Mouse (Mus musculus) MEL (cell line): ENCODE data around the gene Samd14. TPM values are rescaled to one million over a fixed set of nuclear protein-coding genes. Genes with fewer than 3 reads are reported as not detected.
A peak's percentile ranks its signal among the peaks of the same experiment; 100 is the strongest.

Experiments
- DNase-seq: peaks from one replicate; pipeline ENCODE4 v3.0.0; 2011; ENCODE audit warnings: low read depth, low spot score
- H3K27ac ChIP-seq: 2 replicates; pipeline ENCODE4 v1.5.1; 2012; ENCODE audit warnings: low read depth, mild to moderate bottlenecking, control low read depth, low read length, moderate library complexity; ENCODE audit not compliant: control insufficient read depth
- H3K27me3 ChIP-seq, 2 experiments: fragments of 150-350 bp in 1 of 2; sonication (generic) in 1 of 2; 2 replicates each; pipeline ENCODE4 v1.6.1; 2012; ENCODE audit warnings: low read length in 2 of 2, mild to moderate bottlenecking in 2 of 2, improper control_type of control experiment in 1 of 2, moderate library complexity in 1 of 2; ENCODE audit not compliant: insufficient read depth in 2 of 2, control insufficient read depth in 1 of 2
- H3K36me3 ChIP-seq, 2 experiments: 2 replicates each; pipeline ENCODE4 v1.6.1; 2012 to 2014; ENCODE audit warnings: low read length in 2 of 2, improper control_type of control experiment in 1 of 2, inconsistent platforms in 1 of 2, mild to moderate bottlenecking in 1 of 2; ENCODE audit not compliant: insufficient read depth in 2 of 2, control insufficient read depth in 1 of 2
- H3K4me1 ChIP-seq, 2 experiments: fragments of 150-350 bp in 1 of 2; sonication (generic) in 1 of 2; 2 replicates each; pipeline ENCODE4 v1.6.1; 2012; ENCODE audit warnings: low read length in 2 of 2, improper control_type of control experiment in 1 of 2, mild to moderate bottlenecking in 1 of 2; ENCODE audit not compliant: insufficient read depth in 2 of 2, control insufficient read depth in 1 of 2
- H3K4me3 ChIP-seq, 2 experiments: fragments of 150-350 bp in 1 of 2; sonication (generic) in 1 of 2; 2 replicates each; pipeline ENCODE4 v1.5.1; 2012; ENCODE audit warnings: low read depth in 2 of 2, low read length in 2 of 2, mild to moderate bottlenecking in 2 of 2, moderate library complexity in 2 of 2, control low read depth in 1 of 2, improper control_type of control experiment in 1 of 2; ENCODE audit not compliant: control insufficient read depth in 1 of 2, insufficient read depth in 1 of 2
- H3K79me2 ChIP-seq: 2 replicates; pipeline ENCODE4 v1.6.1; 2012; ENCODE audit warnings: mild to moderate bottlenecking, low read length, moderate library complexity; ENCODE audit not compliant: control insufficient read depth, poor library complexity, insufficient read depth
- H3K9ac ChIP-seq: 2 replicates; pipeline ENCODE4 v1.6.1; 2012; ENCODE audit warnings: low read depth, mild to moderate bottlenecking, control low read depth, low read length, moderate library complexity; ENCODE audit not compliant: control insufficient read depth, poor library complexity, severe bottlenecking
- H3K9me3 ChIP-seq: fragments of 150-350 bp; sonication (generic); replicated peaks from 2 replicates; pipeline ENCODE4 v1.6.1; 2012; ENCODE audit warnings: mild to moderate bottlenecking, low read length, improper control_type of control experiment, moderate library complexity; ENCODE audit not compliant: insufficient read depth
- CTCF ChIP-seq, 3 experiments: IDR thresholded peaks in 2 of 3; conservative IDR thresholded peaks in 1 of 3; 2 replicates each; pipeline ENCODE4 v1.5.1; 2011 to 2012; ENCODE audit warnings: low read length in 3 of 3, low read depth in 2 of 3, mild to moderate bottlenecking in 2 of 3, improper control_type of control experiment in 1 of 3, inconsistent platforms in 1 of 3, mixed read lengths in 1 of 3, moderate library complexity in 1 of 3; ENCODE audit not compliant: control insufficient read depth in 1 of 3, insufficient read depth in 1 of 3, poor library complexity in 1 of 3, severe bottlenecking in 1 of 3
- E2F4 ChIP-seq: IDR thresholded peaks from 2 replicates; pipeline ENCODE4 v1.6.1; 2011; ENCODE audit warnings: low read depth, low read length, improper control_type of control experiment, borderline replicate concordance
- ELF1 ChIP-seq: IDR thresholded peaks from 2 replicates; pipeline ENCODE4 v1.6.1; 2014; ENCODE audit warnings: low read depth, mild to moderate bottlenecking, inconsistent platforms, low read length, improper control_type of control experiment, moderate library complexity
- EP300 ChIP-seq, 2 experiments: IDR thresholded peaks; 2 replicates each; pipeline ENCODE4 v1.6.1; 2011; ENCODE audit warnings: improper control_type of control experiment in 2 of 2, low read length in 2 of 2, low read depth in 1 of 2, mild to moderate bottlenecking in 1 of 2
- ETS1 ChIP-seq: IDR thresholded peaks from 2 replicates; pipeline ENCODE4 v1.6.1; 2012; ENCODE audit warnings: low read depth, mild to moderate bottlenecking, inconsistent platforms, low read length, improper control_type of control experiment, moderate library complexity
- HCFC1 ChIP-seq: IDR thresholded peaks from 2 replicates; pipeline ENCODE4 v1.6.1; 2012; ENCODE audit warnings: low read depth, mild to moderate bottlenecking, inconsistent platforms, low read length, improper control_type of control experiment, moderate library complexity
- MAFK ChIP-seq: IDR thresholded peaks from 2 replicates; pipeline ENCODE4 v1.6.1; 2011; ENCODE audit warnings: low read depth, mild to moderate bottlenecking, low read length, improper control_type of control experiment, borderline replicate concordance
- MAZ ChIP-seq: IDR thresholded peaks from 2 replicates; pipeline ENCODE4 v1.6.1; 2012; ENCODE audit warnings: low read depth, mild to moderate bottlenecking, inconsistent platforms, low read length, improper control_type of control experiment
- MXI1 ChIP-seq: IDR thresholded peaks from 2 replicates; pipeline ENCODE4 v1.6.1; 2011; ENCODE audit warnings: mild to moderate bottlenecking, low read depth, low read length, improper control_type of control experiment
- MYB ChIP-seq: IDR thresholded peaks from 2 replicates; pipeline ENCODE4 v1.6.1; 2011; ENCODE audit warnings: mild to moderate bottlenecking, low read depth, low read length, improper control_type of control experiment
- NELFE ChIP-seq: IDR thresholded peaks from 2 replicates; pipeline ENCODE4 v1.6.1; 2011; ENCODE audit warnings: low read depth, low read length, improper control_type of control experiment
- POLR2A ChIP-seq, 2 experiments: IDR thresholded peaks; 2 replicates each; pipeline ENCODE4 v1.6.1; 2011 to 2012; ENCODE audit warnings: low read length in 2 of 2, mild to moderate bottlenecking in 2 of 2, control low read depth in 1 of 2, improper control_type of control experiment in 1 of 2, low read depth in 1 of 2, moderate library complexity in 1 of 2; ENCODE audit not compliant: control insufficient read depth in 1 of 2, insufficient read depth in 1 of 2, poor library complexity in 1 of 2
- POLR2AphosphoS2 ChIP-seq: IDR thresholded peaks from 2 replicates; pipeline ENCODE4 v1.6.1; 2011; ENCODE audit warnings: low read length, improper control_type of control experiment
- POLR2AphosphoS5 ChIP-seq: IDR thresholded peaks from 2 replicates; pipeline ENCODE4 v1.6.1; 2012; ENCODE audit warnings: low read depth, borderline replicate concordance, mild to moderate bottlenecking, inconsistent platforms, low read length, moderate library complexity, mixed read lengths
- SIN3A ChIP-seq: IDR thresholded peaks from 2 replicates; pipeline ENCODE4 v1.6.1; 2012; ENCODE audit warnings: low read length, improper control_type of control experiment, inconsistent platforms
- TBP ChIP-seq: IDR thresholded peaks from 2 replicates; pipeline ENCODE4 v1.8.0; 2011; ENCODE audit warnings: low read depth, low read length, improper control_type of control experiment
- TCF12 ChIP-seq: IDR thresholded peaks from 2 replicates; pipeline ENCODE4 v1.6.1; 2014; ENCODE audit warnings: low read depth, mild to moderate bottlenecking, inconsistent platforms, low read length, improper control_type of control experiment, moderate library complexity
- USF1 ChIP-seq: IDR thresholded peaks from 2 replicates; pipeline ENCODE4 v1.6.1; 2014; ENCODE audit warnings: low read depth, mild to moderate bottlenecking, inconsistent platforms, low read length, improper control_type of control experiment, moderate library complexity
- ZKSCAN1 ChIP-seq: IDR thresholded peaks from 2 replicates; pipeline ENCODE4 v1.6.1; 2012; ENCODE audit warnings: low read depth, mild to moderate bottlenecking, inconsistent platforms, low read length, improper control_type of control experiment, moderate library complexity
- ZMIZ1 ChIP-seq: IDR thresholded peaks from 2 replicates; pipeline ENCODE4 v1.6.1; 2012; ENCODE audit warnings: low read depth, mild to moderate bottlenecking, inconsistent platforms, low read length, improper control_type of control experiment, moderate library complexity
- polyA plus RNA-seq, 2 experiments: library from polyadenylated mRNA; stranded (reverse) in 1 of 2; unstranded in 1 of 2; fragments of >175 nt in 1 of 2; fragments of >200 nt in 1 of 2; gene quantifications; 2 replicates each; pipeline versions ENCODE4 v1.2.1 to v1.2.4; 2012; ENCODE audit warnings: low replicate concordance in 2 of 2, low read depth in 1 of 2; ENCODE audit not compliant: insufficient read length in 2 of 2, insufficient read depth in 1 of 2, missing spikeins in 1 of 2
- total RNA-seq: library from RNA; depleted of rRNA; stranded (reverse); fragments of 300-350 nt; gene quantifications from 2 replicates; pipeline ENCODE4 v1.2.3, GENCODE M21; 2012

Gene Samd14
- total and polyA plus RNA-seq, 3 experiments: 57.6 to 1,219 (median 101) TPM

- peaks cover under 1 to 52% of the 10 kb centered on the region in 2 experiments for H3K4me1 ChIP-seq
- TF ChIP-seq ETS1 (peak; percentile 10; the same call in 1 of the 2 replicates), CTCF (IDR thresholded peaks at IDR 0.05 in 2 of 3, conservative IDR thresholded peaks at IDR 0.05 in 1 of 3; ENCODE audit: control insufficient read depth in 1 of 3, insufficient read depth in 1 of 3, low read depth in 2 of 3, low read length in 3 of 3, poor library complexity in 1 of 3, severe bottlenecking in 1 of 3) (no peak), EP300 (IDR thresholded peaks at IDR 0.05; ENCODE audit: low read depth in 1 of 2, low read length in 2 of 2) (0 out of 4 replicates have a peak, but pooled peaks of 1 of the 2 experiments have one; percentile 11), USF1 (no peak)
- H3K4me3 ChIP-seq: peak overlapping the region in 1 of 2 experiments; percentile 12; a peak in 1 of 4 replicates
- no peak for DNase-seq
- peaks cover 22% of the 10 kb centered on the region for H3K79me2 ChIP-seq
- peaks cover 5 to 41% of the 10 kb centered on the region in 2 experiments for H3K36me3 ChIP-seq
- H3K9me3 ChIP-seq: no peaks in the 10 kb centered on the region
- H3K27ac ChIP-seq: peak overlapping the region; percentile 37
- no peaks in the 10 kb centered on the region for H3K27me3 ChIP-seq
- H3K9ac ChIP-seq: peak overlapping the region; percentile 53
Observed at GRCm38 (mm10) chr11:95006038-95006437, 3.6 kb upstream of the Samd14 start.

- Histone ChIP-seq H3K36me3 (peaks cover 5 to 38% of the 10 kb centered on the region in 2 experiments), H3K4me3 (peak overlapping the region; percentile 31 to 45), H3K27ac (peak overlapping the region; percentile 72), H3K9ac (peak overlapping the region; percentile 61), H3K79me2 (peaks cover 19% of the 10 kb centered on the region), H3K27me3 (no peaks in the 10 kb centered on the region), H3K9me3 (no peaks in the 10 kb centered on the region), H3K4me1 (peaks cover 0 to 56% of the 10 kb centered on the region in 2 experiments; a peak in 3 of 4 replicates)
- DNase-seq: peak; percentile 88
- peak; percentile 60; the same call in 1 of the 2 replicates for TF ChIP-seq ZMIZ1
- TF ChIP-seq MXI1: peak; percentile 63
- no peak for TF ChIP-seq MAFK
- TF ChIP-seq POLR2A (IDR thresholded peaks at IDR 0.05; ENCODE audit: control insufficient read depth in 1 of 2, insufficient read depth in 1 of 2, low read depth in 1 of 2, low read length in 2 of 2, poor library complexity in 1 of 2): peak in 1 of 2 experiments; percentile 39; a peak in 2 of 4 replicates
- peak; percentile 77 for TF ChIP-seq HCFC1
- TF ChIP-seq E2F4: no peak
- TF ChIP-seq CTCF (IDR thresholded peaks at IDR 0.05 in 2 of 3, conservative IDR thresholded peaks at IDR 0.05 in 1 of 3; ENCODE audit: control insufficient read depth in 1 of 3, insufficient read depth in 1 of 3, low read depth in 2 of 3, low read length in 3 of 3, poor library complexity in 1 of 3, severe bottlenecking in 1 of 3): no peak
- peak; percentile 73 for TF ChIP-seq SIN3A
- TF ChIP-seq ELF1: peak; percentile 90
- TF ChIP-seq TCF12: 0 out of 2 replicates have a peak, but pooled peaks have one; percentile 33
- no peak for TF ChIP-seq MYB
- TF ChIP-seq ZKSCAN1: peak; percentile 42; the same call in 1 of the 2 replicates
- TF ChIP-seq MAZ: peak; percentile 97
- 0 out of 2 replicates have a peak, but pooled peaks have one; percentile 22 for TF ChIP-seq TBP
- TF ChIP-seq NELFE: peak; percentile 52; the same call in 1 of the 2 replicates
- peak; percentile 98 for TF ChIP-seq POLR2AphosphoS2
- 0 out of 2 replicates have a peak, but pooled peaks have one; percentile 49 for TF ChIP-seq POLR2AphosphoS5
- 0 out of 2 replicates have a peak, but pooled peaks have one; percentile 6 for TF ChIP-seq ETS1
Observed at GRCm38 (mm10) chr11:95006525-95007219, 3.0 kb upstream of the Samd14 start.
